Mouse (Mus musculus): ENCODE measurements around the gene Arhgap8. TPM values are rescaled to one million over a fixed set of nuclear protein-coding genes. Genes with fewer than 3 reads are reported as not detected.

Gene Arhgap8
- polyA plus RNA-seq, 1 experiment from 2014 or later, result 0.46 TPM

DNA sequence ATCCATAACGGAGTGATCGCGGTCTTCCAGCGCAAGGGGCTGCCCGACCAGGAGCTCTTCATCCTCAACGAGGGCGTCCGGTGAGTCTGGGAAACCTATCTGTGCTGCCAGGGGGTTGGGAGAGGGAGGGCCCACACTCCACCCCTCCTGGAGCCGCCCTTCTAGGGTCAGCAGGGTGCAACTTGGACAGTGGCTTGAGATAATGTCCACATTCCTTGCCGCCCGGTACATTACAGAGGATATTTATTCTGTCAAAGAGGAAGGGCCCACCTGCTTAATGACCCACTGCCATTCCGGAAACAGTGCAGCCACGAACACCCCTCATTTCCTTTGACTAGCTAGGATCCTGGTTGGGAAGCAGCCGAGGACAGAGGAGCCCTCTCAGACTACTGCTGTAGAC, 31.9 kb upstream of the Arhgap8 start:
- no peaks in the 10 kb centered on the region for H3K9me3 ChIP-seq (ENCODE audit: control insufficient read depth, low read length)

DNA sequence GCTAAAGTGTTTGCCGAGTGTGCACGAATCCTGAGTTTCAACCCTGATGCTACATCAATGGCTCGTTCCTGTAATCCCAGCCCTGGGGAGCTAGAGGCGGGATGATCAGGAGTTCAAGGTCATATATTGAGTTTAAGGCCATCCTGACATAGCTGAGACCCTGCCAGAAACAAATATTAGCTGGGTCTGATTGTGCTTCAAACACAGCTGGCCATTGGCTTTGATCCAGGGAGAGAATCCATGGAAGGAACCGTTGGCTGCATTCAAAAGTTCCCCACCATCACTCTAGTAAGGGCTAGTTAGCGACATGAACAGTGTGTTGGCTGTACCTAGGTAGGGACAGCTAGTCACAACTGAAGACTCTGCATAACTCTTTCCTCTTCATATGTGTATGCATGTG, 30.5 kb upstream of the Arhgap8 start:
- H3K4me1 ChIP-seq (ENCODE audit: control insufficient read depth, insufficient read depth, low read length), result no peaks in the 10 kb centered on the region
- H3K4me3 ChIP-seq (replicated peaks; ENCODE audit: low read depth, low read length), result no peak overlapping the region
- 87% methylated on average over 6 of the region's 6 CpGs for WGBS
- no peaks in the 10 kb centered on the region for H3K9me3 ChIP-seq (ENCODE audit: control insufficient read depth, low read length)
- no peak overlapping the region for H3K9ac ChIP-seq (replicated peaks; ENCODE audit: low read length)
- ATAC-seq (ENCODE audit: low FRiP score, low TSS enrichment), result no peak
- no peak overlapping the region for H3K27ac ChIP-seq (replicated peaks; ENCODE audit: low read depth, low read length)
- DNase-seq, result no peak
- no peak overlapping the region for H3K4me2 ChIP-seq (ENCODE audit: low read length)
- peaks cover 20% of the 10 kb centered on the region; the same call in 1 of the 2 replicates for H3K36me3 ChIP-seq (ENCODE audit: control insufficient read depth, insufficient read depth, low read length)
- no peaks in the 10 kb centered on the region for H3K27me3 ChIP-seq (ENCODE audit: control insufficient read depth, insufficient read depth, low read length)

More for the DNA sequence above, 31.9 kb upstream of the Arhgap8 start:
- WGBS, result 83% methylated on average over 14 of the region's 14 CpGs
- Histone ChIP-seq H3K4me3 (replicated peaks; ENCODE audit: low read depth, low read length) (no peak overlapping the region), H3K4me1 (ENCODE audit: control insufficient read depth, insufficient read depth, low read length) (no peaks in the 10 kb centered on the region), H3K27ac (replicated peaks; ENCODE audit: low read depth, low read length) (no peak overlapping the region), H3K36me3 (ENCODE audit: control insufficient read depth, insufficient read depth, low read length) (peaks cover 15% of the 10 kb centered on the region; the same call in 1 of the 2 replicates), H3K4me2 (ENCODE audit: low read length) (no peak overlapping the region), H3K9ac (replicated peaks; ENCODE audit: low read length) (no peak overlapping the region), H3K27me3 (ENCODE audit: control insufficient read depth, insufficient read depth, low read length) (0 out of 2 replicates have a peak, but pooled peaks cover under 1% of the 10 kb centered on the region)
- no peak for DNase-seq
- no peak for ATAC-seq (ENCODE audit: low FRiP score, low TSS enrichment)

DNA sequence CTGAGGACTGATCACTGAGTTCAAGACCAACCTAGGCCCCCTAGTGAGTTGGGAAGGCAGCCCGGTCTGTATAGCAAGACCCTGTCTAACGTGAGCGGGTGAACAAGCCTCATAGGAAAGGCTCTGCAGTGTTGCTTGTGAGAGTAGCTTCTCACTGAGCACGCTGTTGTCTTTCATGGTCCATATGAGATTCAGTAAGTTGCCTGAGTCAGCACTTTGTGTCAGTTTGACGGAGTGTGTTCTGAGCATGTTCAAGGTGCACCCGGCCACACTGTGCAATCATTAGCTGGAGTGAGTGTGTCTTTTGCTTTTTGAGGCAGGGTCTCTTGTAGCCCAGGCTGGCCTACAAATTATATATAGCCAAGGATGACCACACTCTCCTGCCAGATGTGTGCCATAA, 28.3 kb upstream of the Arhgap8 start:
- H3K27ac ChIP-seq (replicated peaks; ENCODE audit: low read depth, low read length), result no peak overlapping the region
- no peaks in the 10 kb centered on the region for H3K9me3 ChIP-seq (ENCODE audit: control insufficient read depth, low read length)
- no peak for DNase-seq
- no peak overlapping the region for H3K4me2 ChIP-seq (ENCODE audit: low read length)
- H3K36me3 ChIP-seq (ENCODE audit: control insufficient read depth, insufficient read depth, low read length), result peaks cover 22% of the 10 kb centered on the region; the same call in 1 of the 2 replicates
- no peaks in the 10 kb centered on the region for H3K4me1 ChIP-seq (ENCODE audit: control insufficient read depth, insufficient read depth, low read length)
- 96% methylated on average over 6 of the region's 6 CpGs for WGBS
- H3K9ac ChIP-seq (replicated peaks; ENCODE audit: low read length), result no peak overlapping the region
- H3K4me3 ChIP-seq (replicated peaks; ENCODE audit: low read depth, low read length), result no peak overlapping the region
- no peak for ATAC-seq (ENCODE audit: low FRiP score, low TSS enrichment)
- H3K27me3 ChIP-seq (ENCODE audit: control insufficient read depth, insufficient read depth, low read length), result no peaks in the 10 kb centered on the region

DNA sequence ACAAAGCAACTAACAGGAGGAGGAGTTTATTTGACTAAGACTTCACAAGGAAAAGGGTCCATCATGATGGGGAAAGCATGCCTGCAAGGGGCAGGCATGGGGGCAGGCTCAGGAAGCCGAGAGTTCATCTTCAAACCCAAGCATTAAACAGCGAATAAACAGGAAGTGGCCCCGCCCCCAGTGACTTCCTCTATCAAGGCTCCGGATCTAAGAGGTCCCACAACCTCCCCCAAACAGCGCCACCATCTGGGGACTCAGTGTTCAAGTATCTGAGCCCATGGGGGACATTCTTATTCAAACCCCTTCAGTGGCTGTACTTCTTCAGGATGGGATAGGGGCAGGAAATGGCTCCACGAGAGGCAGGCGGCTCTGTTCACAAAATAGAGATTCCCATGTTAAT, 27.2 kb upstream of the Arhgap8 start:
- Histone ChIP-seq H3K4me2 (ENCODE audit: low read length) (no peak overlapping the region), H3K9me3 (ENCODE audit: control insufficient read depth, low read length) (no peaks in the 10 kb centered on the region), H3K27ac (replicated peaks; ENCODE audit: low read depth, low read length) (no peak overlapping the region), H3K27me3 (ENCODE audit: control insufficient read depth, insufficient read depth, low read length) (no peaks in the 10 kb centered on the region), H3K4me1 (ENCODE audit: control insufficient read depth, insufficient read depth, low read length) (no peaks in the 10 kb centered on the region), H3K4me3 (replicated peaks; ENCODE audit: low read depth, low read length) (no peak overlapping the region), H3K36me3 (ENCODE audit: control insufficient read depth, insufficient read depth, low read length) (peaks cover 22% of the 10 kb centered on the region; the same call in 1 of the 2 replicates), H3K9ac (replicated peaks; ENCODE audit: low read length) (no peak overlapping the region)
- DNase-seq (no peak), ATAC-seq (ENCODE audit: low FRiP score, low TSS enrichment) (no peak)
- WGBS, result 95% methylated on average over 7 of the region's 7 CpGs

DNA sequence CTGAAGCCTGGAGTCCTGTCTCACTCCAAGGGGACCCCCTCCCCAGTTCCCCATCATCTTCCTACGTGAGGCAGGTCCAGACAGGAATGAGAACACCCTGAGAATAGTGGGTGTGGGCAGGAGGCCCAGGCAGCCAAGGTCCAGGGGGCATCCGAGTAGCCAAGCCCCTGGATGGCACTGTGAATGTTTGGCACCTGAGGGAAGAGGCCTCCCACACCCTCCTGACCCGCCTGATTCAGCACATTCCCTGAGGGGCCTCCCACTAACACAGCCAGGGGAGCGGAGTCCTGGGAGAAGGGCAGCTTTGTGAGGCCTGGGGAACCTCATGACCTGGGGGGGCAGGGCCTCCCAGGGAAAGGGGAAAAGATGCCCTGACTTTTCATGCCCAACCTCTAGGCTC, 23.8 kb upstream of the Arhgap8 start:
- no peaks in the 10 kb centered on the region for H3K9me3 ChIP-seq (ENCODE audit: control insufficient read depth, low read length)

DNA sequence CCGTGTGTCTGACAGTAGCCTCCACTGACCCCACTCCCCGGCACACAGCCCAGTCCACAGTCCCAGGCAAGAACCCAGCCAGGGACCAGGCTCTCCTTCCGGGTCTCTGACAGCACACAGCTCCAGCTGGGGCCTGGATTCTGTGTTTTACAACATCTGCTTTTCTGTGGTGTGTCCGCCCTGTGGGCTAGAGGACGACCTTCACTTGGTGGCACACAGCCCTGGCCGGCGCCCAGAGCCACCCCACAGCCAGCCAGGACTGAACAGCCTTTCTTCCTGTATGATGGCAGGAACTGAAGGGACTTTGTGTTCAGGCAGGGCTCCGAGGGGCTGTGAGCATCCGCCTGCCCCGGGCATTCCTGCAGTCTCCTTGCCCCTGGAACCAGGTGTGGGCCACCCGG, 22.2 kb upstream of the Arhgap8 start:
- Histone ChIP-seq H3K4me1 (ENCODE audit: control insufficient read depth, insufficient read depth, low read length) (no peaks in the 10 kb centered on the region), H3K9ac (replicated peaks; ENCODE audit: low read length) (no peak overlapping the region), H3K36me3 (ENCODE audit: control insufficient read depth, insufficient read depth, low read length) (0 out of 2 replicates have a peak, but pooled peaks cover 7% of the 10 kb centered on the region), H3K27me3 (ENCODE audit: control insufficient read depth, insufficient read depth, low read length) (no peaks in the 10 kb centered on the region), H3K4me3 (replicated peaks; ENCODE audit: low read depth, low read length) (no peak overlapping the region), H3K27ac (replicated peaks; ENCODE audit: low read depth, low read length) (0 out of 2 replicates have a peak overlapping the region, but pooled peaks have one; percentile 32), H3K9me3 (ENCODE audit: control insufficient read depth, low read length) (no peaks in the 10 kb centered on the region), H3K4me2 (ENCODE audit: low read length) (no peak overlapping the region)
- DNase-seq (no peak), ATAC-seq (ENCODE audit: low FRiP score, low TSS enrichment) (no peak)
- WGBS, result 77% methylated on average over 11 of the region's 11 CpGs

More for the DNA sequence above, 23.8 kb upstream of the Arhgap8 start:
- WGBS, result 77% methylated on average over 4 of the region's 4 CpGs
- Histone ChIP-seq H3K9ac (replicated peaks; ENCODE audit: low read length) (no peak overlapping the region), H3K36me3 (ENCODE audit: control insufficient read depth, insufficient read depth, low read length) (0 out of 2 replicates have a peak, but pooled peaks cover 7% of the 10 kb centered on the region), H3K4me1 (ENCODE audit: control insufficient read depth, insufficient read depth, low read length) (no peaks in the 10 kb centered on the region), H3K4me3 (replicated peaks; ENCODE audit: low read depth, low read length) (no peak overlapping the region), H3K27ac (replicated peaks; ENCODE audit: low read depth, low read length) (no peak overlapping the region), H3K4me2 (ENCODE audit: low read length) (no peak overlapping the region), H3K27me3 (ENCODE audit: control insufficient read depth, insufficient read depth, low read length) (no peaks in the 10 kb centered on the region)
- no peak for DNase-seq
- ATAC-seq (ENCODE audit: low FRiP score, low TSS enrichment), result no peak

DNA sequence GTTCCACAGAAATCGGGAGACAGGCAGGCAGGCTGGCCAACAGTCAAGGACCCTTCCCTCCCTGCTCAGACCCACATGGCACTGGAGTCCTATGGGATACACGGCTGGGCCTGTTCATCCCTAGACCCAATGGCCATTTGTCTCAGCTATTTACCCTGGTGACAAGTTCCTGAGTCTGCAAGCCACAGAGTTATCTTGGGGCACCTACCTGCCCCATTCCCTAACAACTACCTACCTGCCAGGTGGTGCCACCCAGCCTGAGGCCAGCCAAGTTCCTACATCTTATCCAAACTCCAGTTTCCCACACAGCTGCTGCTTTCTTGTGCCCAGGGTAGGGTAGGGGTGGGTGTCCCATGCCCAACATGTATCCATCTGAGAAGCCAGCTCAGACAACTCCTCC, 21.7 kb upstream of the Arhgap8 start:
- H3K27ac ChIP-seq (replicated peaks; ENCODE audit: low read depth, low read length), result 0 out of 2 replicates have a peak overlapping the region, but pooled peaks have one; percentile 32
- DNase-seq (no peak), ATAC-seq (ENCODE audit: low FRiP score, low TSS enrichment) (no peak)
- no peak overlapping the region for H3K4me3 ChIP-seq (replicated peaks; ENCODE audit: low read depth, low read length)
- no peaks in the 10 kb centered on the region for H3K27me3 ChIP-seq (ENCODE audit: control insufficient read depth, insufficient read depth, low read length)
- 90% methylated on average over 2 of the region's 2 CpGs for WGBS
- H3K4me2 ChIP-seq (ENCODE audit: low read length), result no peak overlapping the region
- H3K4me1 ChIP-seq (ENCODE audit: control insufficient read depth, insufficient read depth, low read length), result no peaks in the 10 kb centered on the region
- H3K9me3 ChIP-seq (ENCODE audit: control insufficient read depth, low read length), result no peaks in the 10 kb centered on the region
- no peak overlapping the region for H3K9ac ChIP-seq (replicated peaks; ENCODE audit: low read length)
- 0 out of 2 replicates have a peak, but pooled peaks cover 7% of the 10 kb centered on the region for H3K36me3 ChIP-seq (ENCODE audit: control insufficient read depth, insufficient read depth, low read length)

DNA sequence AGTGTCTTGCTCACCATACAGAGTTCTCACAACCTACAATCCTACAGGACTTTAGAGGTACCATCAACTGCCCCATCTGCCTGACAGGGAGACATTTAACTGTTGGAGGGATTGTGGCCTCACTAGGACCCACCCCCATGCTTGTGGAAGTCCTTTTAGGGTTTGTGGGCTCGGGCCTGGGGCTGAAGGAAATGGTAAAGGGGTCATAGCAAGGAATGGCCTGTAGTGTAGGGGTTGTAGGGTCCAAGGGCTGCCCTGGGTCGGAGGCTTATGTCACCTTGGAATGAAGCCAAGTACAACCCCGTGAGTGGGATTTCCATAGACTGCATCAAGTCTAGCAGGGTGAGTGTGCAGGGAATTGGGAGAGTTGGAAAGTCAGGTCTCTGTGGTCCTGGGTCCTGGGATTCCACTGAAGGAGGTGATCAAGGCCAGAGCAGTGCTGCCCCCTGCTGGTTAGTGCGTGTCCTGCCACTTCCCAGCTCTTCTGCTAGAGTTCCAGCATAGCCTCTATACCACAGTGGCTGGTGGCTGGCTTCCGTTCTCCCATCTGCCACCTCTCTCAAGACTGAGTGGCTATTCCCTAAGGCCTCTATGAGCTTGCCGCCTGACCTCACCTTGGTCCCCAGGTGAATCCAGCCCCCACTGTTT, 19.6 kb upstream of the Arhgap8 start:
- no peak for ATAC-seq (ENCODE audit: low FRiP score, low TSS enrichment)

DNA sequence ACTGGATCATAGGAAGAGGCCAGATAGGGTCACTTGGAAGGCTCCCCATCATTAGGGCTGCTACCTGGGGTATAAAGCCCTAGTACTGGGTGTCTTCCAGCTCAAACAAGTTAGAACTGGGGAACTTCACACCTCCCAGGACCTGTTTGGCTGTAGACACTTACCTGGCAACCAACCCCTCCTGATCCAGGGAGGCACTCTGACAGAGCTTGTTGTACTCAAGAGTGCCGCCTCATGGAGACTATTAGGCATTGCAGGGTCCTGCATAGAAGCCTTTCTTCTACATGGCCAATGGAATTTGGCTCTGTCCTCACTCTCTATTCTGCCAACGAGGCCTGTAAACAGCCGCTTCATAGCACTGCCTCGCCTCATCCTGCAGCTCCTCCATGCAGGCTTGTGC, 17.9 kb upstream of the Arhgap8 start:
- Histone ChIP-seq H3K36me3 (ENCODE audit: control insufficient read depth, insufficient read depth, low read length) (no peaks in the 10 kb centered on the region), H3K27me3 (ENCODE audit: control insufficient read depth, insufficient read depth, low read length) (no peaks in the 10 kb centered on the region), H3K4me1 (ENCODE audit: control insufficient read depth, insufficient read depth, low read length) (no peaks in the 10 kb centered on the region), H3K9me3 (ENCODE audit: control insufficient read depth, low read length) (no peaks in the 10 kb centered on the region), H3K27ac (replicated peaks; ENCODE audit: low read depth, low read length) (no peak overlapping the region), H3K4me3 (replicated peaks; ENCODE audit: low read depth, low read length) (no peak overlapping the region), H3K4me2 (ENCODE audit: low read length) (no peak overlapping the region), H3K9ac (replicated peaks; ENCODE audit: low read length) (no peak overlapping the region)
- 22% methylated on average over 4 of the region's 4 CpGs for WGBS
- no peak for ATAC-seq (ENCODE audit: low FRiP score, low TSS enrichment)
- DNase-seq, result peak; percentile 68

More for the DNA sequence above, 19.6 kb upstream of the Arhgap8 start:
- no peaks in the 10 kb centered on the region for H3K27me3 ChIP-seq (ENCODE audit: control insufficient read depth, insufficient read depth, low read length)
- H3K9ac ChIP-seq (replicated peaks; ENCODE audit: low read length), result no peak overlapping the region
- no peaks in the 10 kb centered on the region for H3K36me3 ChIP-seq (ENCODE audit: control insufficient read depth, insufficient read depth, low read length)
- H3K27ac ChIP-seq (replicated peaks; ENCODE audit: low read depth, low read length), result no peak overlapping the region
- H3K4me1 ChIP-seq (ENCODE audit: control insufficient read depth, insufficient read depth, low read length), result no peaks in the 10 kb centered on the region
- peak; percentile 58 for DNase-seq
- no peak overlapping the region for H3K4me3 ChIP-seq (replicated peaks; ENCODE audit: low read depth, low read length)
- WGBS, result 53% methylated on average over 6 of the region's 6 CpGs
- H3K4me2 ChIP-seq (ENCODE audit: low read length), result no peak overlapping the region
- H3K9me3 ChIP-seq (ENCODE audit: control insufficient read depth, low read length), result no peaks in the 10 kb centered on the region

Measured in midbrain, embryonic 14.5 days (tissue).